Mouse (Mus musculus) forebrain, embryonic 10.5 days (tissue): ENCODE measurements at regions not wholly inside any gene's neighbourhood (a gene's known extent, or its start where the extent isn't known, plus 50 kb on each side); places are given as distances from the start of the nearest gene placed in this dataset.
"Not testable (repeated sequence)": the region's sequence is repeated elsewhere in the genome, so short reads cannot be mapped to it uniquely, and the experiment has no call there.

Experiments
- DNase-seq: peaks from one replicate; pipeline ENCODE4 v3.0.0-alpha.2; 2017; ENCODE audit warnings: low spot score; ENCODE audit errors: extremely low spot score
- H3K27ac ChIP-seq: fragments of 300-500 bp; sonication (generic); 2 replicates; pipeline ENCODE4 v1.5.1; 2016; ENCODE audit warnings: mild to moderate bottlenecking
- H3K27me3 ChIP-seq: fragments of 300-500 bp; sonication (generic); 2 replicates; pipeline ENCODE4 v1.6.1; 2016; ENCODE audit warnings: mild to moderate bottlenecking; ENCODE audit not compliant: poor library complexity, severe bottlenecking
- H3K36me3 ChIP-seq: fragments of 300-500 bp; sonication (generic); replicated peaks from 2 replicates; pipeline ENCODE4 v1.6.1; 2016; ENCODE audit warnings: mild to moderate bottlenecking, moderate library complexity
- H3K4me1 ChIP-seq: fragments of 300-500 bp; sonication (generic); 2 replicates; pipeline ENCODE4 v1.6.1; 2016
- H3K4me3 ChIP-seq: fragments of 300-500 bp; sonication (generic); 2 replicates; pipeline ENCODE4 v1.5.1; 2016; ENCODE audit warnings: mild to moderate bottlenecking, moderate library complexity
- H3K9me3 ChIP-seq: fragments of 300-500 bp; sonication (generic); 2 replicates; pipeline ENCODE4 v1.6.1; 2016; ENCODE audit warnings: mild to moderate bottlenecking, moderate library complexity
- WGBS: fragments of 180-500 bp; shearing (Covaris S2); methylation state at CpG from one replicate; pipeline ENCODE4 v1.1.7; 2016; 5-methylcytosine and 5-hydroxymethylcytosine counted together

GRCm38 (mm10) chr4:145377306-145378067 lies 62.5 kb upstream of the Tnfrsf8 start:
- H3K27ac ChIP-seq, H3K4me3 ChIP-seq, H3K9me3 ChIP-seq, H3K36me3 ChIP-seq, H3K4me1 ChIP-seq, H3K27me3 ChIP-seq, DNase-seq: not testable (repeated sequence)
- 89% methylated on average over 13 of the region's 14 CpGs for WGBS

GRCm38 (mm10) chr4:145369753-145370152 lies 54.8 kb upstream of the Tnfrsf8 start:
- Histone ChIP-seq H3K9me3 (peaks cover 6% of the 10 kb centered on the region; the same call in 1 of the 2 replicates), H3K4me3 (no peak overlapping the region), H3K27ac (no peak overlapping the region), H3K27me3 (no peaks in the 10 kb centered on the region), H3K36me3 (no peaks in the 10 kb centered on the region), H3K4me1 (no peaks in the 10 kb centered on the region)
- DNase-seq, result no peak
- 86% methylated on average over 1 of the region's 1 CpGs for WGBS

- Histone ChIP-seq H3K27ac (no peak overlapping the region), H3K4me3 (no peak overlapping the region), H3K27me3 (no peaks in the 10 kb centered on the region), H3K4me1 (no peaks in the 10 kb centered on the region), H3K9me3 (no peaks in the 10 kb centered on the region), H3K36me3 (no peaks in the 10 kb centered on the region)
- DNase-seq, result no peak
Observed at GRCm38 (mm10) chr4:145367274-145367822, 52.4 kb upstream of the Tnfrsf8 start.

DNA sequence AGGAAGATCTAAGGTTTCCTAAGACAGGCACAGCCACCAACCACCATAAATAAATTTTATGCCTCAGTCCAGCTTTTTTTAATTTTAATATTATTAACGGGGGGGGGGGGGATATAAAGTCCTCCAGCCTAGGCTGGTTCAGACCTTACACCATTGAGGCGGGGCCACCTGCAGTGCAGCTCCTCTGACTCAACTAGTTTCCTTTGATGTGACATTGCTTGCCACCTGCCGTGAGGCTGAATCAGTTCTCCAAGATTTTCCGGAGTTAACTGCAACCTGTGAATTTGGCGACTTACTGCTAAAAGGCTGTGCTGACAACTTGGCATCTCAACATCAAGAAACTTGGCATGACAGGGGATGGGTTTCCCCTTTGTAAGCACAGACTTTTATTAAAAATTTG lies 51.3 kb upstream of the Tnfrsf8 start:
- WGBS, result 36% methylated on average over 5 of the region's 5 CpGs
- no peaks in the 10 kb centered on the region for H3K9me3 ChIP-seq
- DNase-seq, result no peak
- no peak overlapping the region for H3K4me3 ChIP-seq
- H3K27ac ChIP-seq, result no peak overlapping the region
- no peaks in the 10 kb centered on the region for H3K4me1 ChIP-seq
- no peaks in the 10 kb centered on the region for H3K27me3 ChIP-seq
- no peaks in the 10 kb centered on the region for H3K36me3 ChIP-seq

DNA sequence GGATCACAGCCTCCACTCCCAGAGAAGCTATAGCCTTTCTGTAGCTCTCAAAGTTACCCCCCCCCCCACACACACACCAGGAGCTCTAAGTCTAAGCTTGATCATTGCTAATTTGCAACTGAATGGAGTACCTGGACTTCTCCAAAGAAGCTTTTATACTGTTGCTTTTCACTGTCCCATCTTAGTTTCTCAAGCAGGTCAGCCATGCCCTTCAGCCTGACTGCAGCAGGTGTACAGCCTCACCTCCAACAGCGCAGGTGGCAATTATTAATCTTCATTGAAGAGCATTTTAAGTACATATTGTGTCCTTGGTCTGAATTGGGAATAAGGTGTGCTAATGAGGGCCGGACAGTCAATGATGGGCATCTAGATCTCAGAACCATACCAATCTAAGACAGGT lies 50.8 kb upstream of the Tnfrsf8 start:
- H3K27ac ChIP-seq, DNase-seq, H3K9me3 ChIP-seq, H3K4me1 ChIP-seq, H3K36me3 ChIP-seq, H3K27me3 ChIP-seq, H3K4me3 ChIP-seq: not testable (repeated sequence)
- 85% methylated on average over 2 of the region's 2 CpGs for WGBS
